11 mouse cellular contexts compared by ENCODE assay signal in the genomic region with DNA sequence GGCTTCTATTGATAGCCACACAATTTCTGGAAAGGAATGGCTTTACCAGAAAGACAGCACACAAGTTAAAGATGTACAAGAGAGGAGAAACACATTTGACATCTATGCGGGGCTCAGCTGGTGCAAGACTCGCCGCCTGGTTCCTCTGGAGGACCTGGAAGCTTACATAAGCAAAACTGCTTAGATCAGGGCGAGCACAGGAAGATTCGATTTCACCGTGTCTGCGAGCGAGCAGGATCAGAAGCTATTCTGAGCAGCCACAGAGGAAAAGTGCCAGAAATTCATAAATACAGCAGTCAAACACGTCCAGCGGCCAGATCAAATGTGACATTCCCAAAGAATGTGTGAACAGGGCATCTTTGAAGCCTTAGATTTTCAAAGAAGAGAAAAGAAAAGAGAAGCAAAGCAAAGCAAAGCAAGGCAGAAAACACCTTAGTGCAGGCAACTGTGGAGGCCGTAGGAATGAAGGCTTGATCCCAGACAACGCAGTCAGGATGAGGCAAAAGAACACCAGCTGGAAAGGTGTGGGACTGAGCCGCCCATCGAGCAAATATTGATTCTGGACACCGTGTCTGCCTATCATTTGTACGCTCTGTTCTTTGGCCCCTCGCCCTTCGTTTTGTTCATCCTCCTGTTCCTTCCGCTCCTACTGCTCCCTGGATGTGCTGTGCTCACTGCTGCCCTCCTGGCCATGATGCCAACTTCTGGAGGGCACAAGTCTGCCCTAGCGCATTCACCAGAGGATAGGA. TPM values are rescaled to one million over a fixed set of nuclear protein-coding genes. Genes with fewer than 3 reads are reported as not detected.
DNase-seq lines count a peak whose midpoint lies in the region; ATAC-seq and TF ChIP-seq lines count a peak whose summit lies in the region.
"Had no signal": no experiment of that assay in that cellular context is flagged by ENCODE, and none has a peak within 500 bp of the region (broad histone marks: within the 10 kb centered on the region; RNA-seq: fewer than 3 reads in every experiment).

No protein-coding gene starts in this region.

- peak; percentile 52 to 73 for DNase-seq in frontal cortex, postnatal 36 days (ENCODE audit: low spot score in 2 of 2)
- no peak for DNase-seq in frontal cortex, postnatal 25 days (ENCODE audit: low spot score in 2 of 2)
- no peak for DNase-seq in limb, embryonic 14.5 days (ENCODE audit: low spot score)
- no peak for DNase-seq in limb, embryonic 10.5 days (ENCODE audit: low spot score)
- peak; percentile 53 to 56 for DNase-seq in cerebellum, adult 2 months
- peak; percentile 34 for DNase-seq in left cerebral cortex, postnatal 4 days
- no peak for DNase-seq in forebrain, embryonic 14.5 days (ENCODE audit: low spot score)
- no peak for DNase-seq in layer of hippocampus, adult 8-10 months (ENCODE audit: low spot score in 2 of 2)
- DNase-seq: kidney, adult 9 months; liver, embryonic 13.5 days; thymus, adult 2 months had no signal

- TF ChIP-seq POLR2A in limb, embryonic 14.5 days (IDR thresholded peaks at IDR 0.05; ENCODE audit: borderline replicate concordance, extremely low read depth, insufficient read depth, insufficient read length): no peak
- no peak for TF ChIP-seq POLR2A in cerebellum, adult 2 months (IDR thresholded peaks at IDR 0.05; ENCODE audit: borderline replicate concordance, insufficient read depth, low read length)

- no peaks in the 10 kb centered on the region for H3K9me3 ChIP-seq in limb, embryonic 14.5 days (ENCODE audit: control insufficient read depth, low read length)
- no peaks in the 10 kb centered on the region for H3K9me3 ChIP-seq in limb, embryonic 10.5 days (replicated peaks)
- H3K9me3 ChIP-seq in forebrain, embryonic 14.5 days (replicated peaks; ENCODE audit: control insufficient read depth, low read length): no peaks in the 10 kb centered on the region
- H3K9me3 ChIP-seq: liver, embryonic 13.5 days had no signal

- H3K36me3 ChIP-seq in limb, embryonic 14.5 days (ENCODE audit: control insufficient read depth, insufficient read depth, low read length): no peaks in the 10 kb centered on the region
- H3K36me3 ChIP-seq in limb, embryonic 10.5 days: no peaks in the 10 kb centered on the region
- no peaks in the 10 kb centered on the region for H3K36me3 ChIP-seq in forebrain, embryonic 14.5 days (ENCODE audit: control insufficient read depth, insufficient read depth, low read length)
- H3K36me3 ChIP-seq: liver, embryonic 13.5 days had no signal

- whole genome bisulfite sequencing in limb, embryonic 14.5 days: 68% methylated on average over 20 of the region's 20 CpGs
- 83% methylated on average over 20 of the region's 20 CpGs for WGBS in limb, embryonic 10.5 days
- WGBS in cerebellum, adult 2 months: 28% methylated on average over 20 of the region's 20 CpGs
- WGBS in forebrain, embryonic 14.5 days: 81% methylated on average over 20 of the region's 20 CpGs

- H3K4me3 ChIP-seq in limb, embryonic 14.5 days (replicated peaks; ENCODE audit: low read length): no peak overlapping the region
- no peak overlapping the region for H3K4me3 ChIP-seq in limb, embryonic 10.5 days
- H3K4me3 ChIP-seq in cerebellum, adult 2 months (replicated peaks; ENCODE audit: insufficient read depth, low read depth, low read length): no peak overlapping the region
- no peak overlapping the region for H3K4me3 ChIP-seq in forebrain, embryonic 14.5 days (ENCODE audit: low read depth, low read length)
- H3K4me3 ChIP-seq: liver, embryonic 13.5 days had no signal

- H3K27ac ChIP-seq in limb, embryonic 14.5 days (replicated peaks; ENCODE audit: low read depth, low read length): peak overlapping the region; percentile 19; the same call in 1 of the 2 replicates
- no peak overlapping the region for H3K27ac ChIP-seq in limb, embryonic 10.5 days
- 0 out of 2 replicates have a peak overlapping the region, but pooled peaks have one; percentile 40 for H3K27ac ChIP-seq in cerebellum, adult 2 months (ENCODE audit: insufficient read depth, low read length)
- no peak overlapping the region for H3K27ac ChIP-seq in forebrain, embryonic 14.5 days (ENCODE audit: low read depth, low read length)
- H3K27ac ChIP-seq: liver, embryonic 13.5 days had no signal

- TF ChIP-seq CTCF in cerebellum, adult 2 months (IDR thresholded peaks at IDR 0.05; ENCODE audit: borderline replicate concordance, insufficient read depth, low read depth, low read length): no peak

- H3K4me1 ChIP-seq in limb, embryonic 14.5 days (ENCODE audit: control insufficient read depth, insufficient read depth, low read length): peaks cover 7% of the 10 kb centered on the region; the same call in 1 of the 2 replicates
- peaks cover 8% of the 10 kb centered on the region for H3K4me1 ChIP-seq in limb, embryonic 10.5 days
- H3K4me1 ChIP-seq in cerebellum, adult 2 months (ENCODE audit: control insufficient read depth, insufficient read depth, low read length): peaks cover 5% of the 10 kb centered on the region
- H3K4me1 ChIP-seq in forebrain, embryonic 14.5 days (ENCODE audit: control insufficient read depth, insufficient read depth, low read length): no peaks in the 10 kb centered on the region
- H3K4me1 ChIP-seq: liver, embryonic 13.5 days had no signal

- no peak overlapping the region for H3K4me2 ChIP-seq in limb, embryonic 14.5 days (replicated peaks; ENCODE audit: low read depth, low read length, severe bottlenecking)
- H3K4me2 ChIP-seq in forebrain, embryonic 14.5 days (ENCODE audit: low read length): no peak overlapping the region
- H3K4me2 ChIP-seq: liver, embryonic 13.5 days had no signal

- ATAC-seq in limb, embryonic 14.5 days (ENCODE audit: low FRiP score, low read depth): no peak
- ATAC-seq in forebrain, embryonic 14.5 days: no peak

- H3K9ac ChIP-seq in limb, embryonic 14.5 days (ENCODE audit: low read depth, low read length, severe bottlenecking): no peak overlapping the region
- H3K9ac ChIP-seq in forebrain, embryonic 14.5 days (ENCODE audit: low read length): no peak overlapping the region
- H3K9ac ChIP-seq: liver, embryonic 13.5 days had no signal

- H3K27me3 ChIP-seq in limb, embryonic 14.5 days (ENCODE audit: control insufficient read depth, insufficient read depth, low read length): no peaks in the 10 kb centered on the region
- no peaks in the 10 kb centered on the region for H3K27me3 ChIP-seq in limb, embryonic 10.5 days (ENCODE audit: low read depth, poor library complexity, severe bottlenecking)
- H3K27me3 ChIP-seq in cerebellum, adult 2 months (ENCODE audit: control insufficient read depth, insufficient read depth, low read length): no peaks in the 10 kb centered on the region
- H3K27me3 ChIP-seq in forebrain, embryonic 14.5 days (replicated peaks; ENCODE audit: control insufficient read depth, insufficient read depth, low read length): no peaks in the 10 kb centered on the region

- intact Hi-C loops in left cerebral cortex, postnatal 4 days (cut with DNase I): no loop called here

RNA-seq across cellular contexts. Expression of gene Crb2, which starts 34.1 kb away (rescaled TPM):
- 0.60 and 0.78 TPM in 2 replicates for polyA plus RNA-seq in limb, embryonic 14.5 days (2012; rRNA removed)
- 0.28 and 0.41 TPM in 2 replicates for polyA plus RNA-seq in limb, embryonic 14.5 days (2014; fragmentation: Nextera tagmentation; extraction: Ambion mirVana)
- polyA plus RNA-seq in limb, embryonic 10.5 days (2016; fragmentation: Nextera tagmentation; extraction: Ambion mirVana): 2.1 and 4.3 TPM in 2 replicates
- 1.1 and 1.4 TPM in 2 replicates for polyA plus RNA-seq in cerebellum, adult 2 months (2012; rRNA removed)
- 1 to 10 TPM; 3.9 to 4.6 TPM for total RNA-seq in left cerebral cortex, postnatal 4 days (2021)
- polyA plus RNA-seq in forebrain, embryonic 14.5 days (2014; fragmentation: Nextera tagmentation; extraction: Ambion mirVana): 4.0 and 4.2 TPM in 2 replicates
- 1 to 10 TPM; 2.8 to 6.0 (median 4.7) TPM for total RNA-seq in layer of hippocampus, adult 8-10 months (2022)

RNA-seq across cellular contexts. Expression of gene Strbp, which starts 38.3 kb away (rescaled TPM):
- polyA plus RNA-seq in limb, embryonic 14.5 days (2012; rRNA removed): 16.7 and 23.5 TPM in 2 replicates
- 33.2 and 35.0 TPM in 2 replicates for polyA plus RNA-seq in limb, embryonic 14.5 days (2014; fragmentation: Nextera tagmentation; extraction: Ambion mirVana)
- polyA plus RNA-seq in limb, embryonic 10.5 days (2016; fragmentation: Nextera tagmentation; extraction: Ambion mirVana): 42.3 and 45.5 TPM in 2 replicates
- polyA plus RNA-seq in cerebellum, adult 2 months (2012; rRNA removed): 49.5 and 50.6 TPM in 2 replicates
- total RNA-seq in left cerebral cortex, postnatal 4 days (2021): 100 to 1,000 TPM; 228 to 247 TPM
- 114 and 133 TPM in 2 replicates for polyA plus RNA-seq in forebrain, embryonic 14.5 days (2014; fragmentation: Nextera tagmentation; extraction: Ambion mirVana)
- total RNA-seq in layer of hippocampus, adult 8-10 months (2022): 100 to 1,000 TPM; 154 to 203 (median 181) TPM

Comparison
In these comparisons a context has a peak if more than half of its experiments do, and no peak if none do; other contexts are left out.
1. DNase-seq: peak in frontal cortex, postnatal 36 days (2 of 2), cerebellum, adult 2 months (2 of 2) and left cerebral cortex, postnatal 4 days (single experiment); none in frontal cortex, postnatal 25 days (0 of 2), limb, embryonic 14.5 days (single experiment), limb, embryonic 10.5 days (single experiment), forebrain, embryonic 14.5 days (single experiment) and layer of hippocampus, adult 8-10 months (0 of 2).
2. H3K27ac ChIP-seq: peak in limb, embryonic 14.5 days (single experiment) and cerebellum, adult 2 months (single experiment); none in limb, embryonic 10.5 days (single experiment) and forebrain, embryonic 14.5 days (single experiment).